Mouse (Mus musculus) stomach, embryonic 14.5 days (tissue): ENCODE data around the gene Olfr601. TPM values are rescaled to one million over a fixed set of nuclear protein-coding genes. Genes with fewer than 3 reads are reported as not detected.

ENCODE experiments used
- polyA plus RNA-seq: library from polyadenylated mRNA; unstranded; fragments of >200 nt; fragmentation: Nextera tagmentation; extraction: Ambion mirVana; gene quantifications from 2 replicates; pipeline ENCODE4 v1.2.1, GENCODE M21; 2014

Olfr601 gene
- polyA plus RNA-seq, 1 experiment from 2014 or later, result not detected

Other genes starting within 250 kb of the Olfr601 start
- not detected in 2 replicates for gene Olfr586, start 237.0 kb downstream of the Olfr601 start, polyA plus RNA-seq
- gene Olfr588-ps1, start 221.8 kb downstream of the Olfr601 start, polyA plus RNA-seq, result not detected in 2 replicates
- gene Olfr589, start 206.3 kb downstream of the Olfr601 start, polyA plus RNA-seq, result not detected in 2 replicates
- gene Olfr591, start 184.3 kb downstream of the Olfr601 start, polyA plus RNA-seq, result not detected in 2 replicates
- gene Olfr592, start 177.9 kb downstream of the Olfr601 start, polyA plus RNA-seq, result not detected in 2 replicates
- gene Olfr593, start 150.8 kb downstream of the Olfr601 start, polyA plus RNA-seq, result not detected in 2 replicates
- not detected in 2 replicates for gene Olfr594, start 145.7 kb downstream of the Olfr601 start, polyA plus RNA-seq
- gene Usp17ld, start 110.2 kb downstream of the Olfr601 start, polyA plus RNA-seq, result not detected in 2 replicates
- not detected in 2 replicates for gene Olfr596, start 57.0 kb downstream of the Olfr601 start, polyA plus RNA-seq
- not detected in 2 replicates for gene Olfr597, start 46.3 kb downstream of the Olfr601 start, polyA plus RNA-seq
- gene Olfr598, start 39.1 kb downstream of the Olfr601 start, polyA plus RNA-seq, result not detected in 2 replicates
- not detected in 2 replicates for gene Olfr599, start 26.7 kb downstream of the Olfr601 start, polyA plus RNA-seq
- not detected in 2 replicates for gene Olfr600, start 13.0 kb downstream of the Olfr601 start, polyA plus RNA-seq
- gene Olfr603, start 23.5 kb upstream of the Olfr601 start, polyA plus RNA-seq, result not detected in 2 replicates
- gene Usp17lc, start 52.4 kb upstream of the Olfr601 start, polyA plus RNA-seq, result not detected in 2 replicates
- not detected in 2 replicates for gene Olfr605, start 82.8 kb upstream of the Olfr601 start, polyA plus RNA-seq
- gene Olfr606, start 86.4 kb upstream of the Olfr601 start, polyA plus RNA-seq, result not detected in 2 replicates
- not detected in 2 replicates for gene Olfr607, start 101.5 kb upstream of the Olfr601 start, polyA plus RNA-seq
- not detected in 2 replicates for gene Olfr608, start 107.2 kb upstream of the Olfr601 start, polyA plus RNA-seq
- not detected in 2 replicates for gene Olfr609, start 135.4 kb upstream of the Olfr601 start, polyA plus RNA-seq
- not detected in 2 replicates for gene Olfr610, start 149.5 kb upstream of the Olfr601 start, polyA plus RNA-seq
- not detected in 2 replicates for gene Olfr611, start 158.2 kb upstream of the Olfr601 start, polyA plus RNA-seq
- gene Olfr612, start 180.1 kb upstream of the Olfr601 start, polyA plus RNA-seq, result not detected in 2 replicates
- not detected in 2 replicates for gene Olfr613, start 185.4 kb upstream of the Olfr601 start, polyA plus RNA-seq
- gene Olfr615, start 193.4 kb upstream of the Olfr601 start, polyA plus RNA-seq, result not detected in 2 replicates
- not detected in 2 replicates for gene Olfr616, start 206.5 kb upstream of the Olfr601 start, polyA plus RNA-seq
- not detected in 2 replicates for gene Olfr617, start 210.4 kb upstream of the Olfr601 start, polyA plus RNA-seq
- not detected in 2 replicates for gene Olfr618, start 227.4 kb upstream of the Olfr601 start, polyA plus RNA-seq
- not detected in 2 replicates for gene Olfr619, start 237.9 kb upstream of the Olfr601 start, polyA plus RNA-seq
- gene Olfr620, start 249.9 kb upstream of the Olfr601 start, polyA plus RNA-seq, result not detected in 2 replicates